Mouse (Mus musculus) hindbrain, embryonic 15.5 days (tissue): ENCODE results near the gene Gramd4. TPM values are rescaled to one million over a fixed set of nuclear protein-coding genes. Genes with fewer than 3 reads are reported as not detected.
"Not testable (repeated sequence)": the region's sequence is repeated elsewhere in the genome, so short reads cannot be mapped to it uniquely, and the experiment has no call there.

Experiments used
- ATAC-seq: fragments of 200-750 bp; cut with Nextera tagmentation; 2 replicates; pipeline ENCODE4 v1.8.0; 2017; ENCODE audit warnings: low read depth, moderate number of reproducible peaks, moderate TSS enrichment; ENCODE audit not compliant: low FRiP score
- H3K27ac ChIP-seq: fragments of 300-500 bp; sonication (generic); replicated peaks from 2 replicates; pipeline ENCODE4 v1.5.1; 2015; ENCODE audit warnings: mild to moderate bottlenecking, inconsistent platforms
- H3K27me3 ChIP-seq: fragments of 300-500 bp; sonication (generic); 2 replicates; pipeline ENCODE4 v1.6.1; 2015; ENCODE audit warnings: control low read depth, inconsistent platforms
- H3K36me3 ChIP-seq: fragments of 300-500 bp; sonication (generic); 2 replicates; pipeline ENCODE4 v1.6.1; 2015; ENCODE audit warnings: control low read depth, inconsistent platforms
- H3K4me1 ChIP-seq: fragments of 300-500 bp; sonication (generic); replicated peaks from 2 replicates; pipeline ENCODE4 v1.6.1; 2015; ENCODE audit warnings: control low read depth, inconsistent platforms
- H3K4me2 ChIP-seq: fragments of 300-500 bp; sonication (generic); 2 replicates; pipeline ENCODE4 v1.6.1; 2015; ENCODE audit warnings: moderate library complexity, mild to moderate bottlenecking, inconsistent platforms
- H3K4me3 ChIP-seq: fragments of 300-500 bp; sonication (generic); 2 replicates; pipeline ENCODE4 v1.5.1; 2015; ENCODE audit warnings: mild to moderate bottlenecking, inconsistent platforms
- H3K9ac ChIP-seq: fragments of 300-500 bp; sonication (generic); 2 replicates; pipeline ENCODE4 v1.6.1; 2015; ENCODE audit warnings: inconsistent platforms
- H3K9me3 ChIP-seq: fragments of 300-500 bp; sonication (generic); 2 replicates; pipeline ENCODE4 v1.6.1; 2016; ENCODE audit warnings: control low read depth, inconsistent platforms
- WGBS: fragments of 180-500 bp; shearing (Covaris S2); methylation state at CpG from one replicate; pipeline ENCODE4 v1.1.7; 2015; 5-methylcytosine and 5-hydroxymethylcytosine counted together
- polyA plus RNA-seq: library from polyadenylated mRNA; unstranded; fragments of >200 nt; fragmentation: Nextera tagmentation; extraction: Ambion mirVana; gene quantifications from 2 replicates; pipeline ENCODE4 v1.2.1, GENCODE M21; 2015

Gramd4 gene
- polyA plus RNA-seq, 1 experiment from 2014 or later = 33.4 TPM

GRCm38 (mm10) chr15:86053890-86054536, 3.5 kb upstream of the Gramd4 start:
- 0 out of 2 replicates have a peak, but pooled peaks have one; percentile 24 for ATAC-seq
- H3K9me3 ChIP-seq = no peaks in the 10 kb centered on the region
- no peak overlapping the region for H3K4me2 ChIP-seq
- no peak overlapping the region for H3K27ac ChIP-seq
- no peaks in the 10 kb centered on the region for H3K36me3 ChIP-seq
- H3K4me3 ChIP-seq = no peak overlapping the region
- no peak overlapping the region for H3K9ac ChIP-seq
- H3K4me1 ChIP-seq = peaks cover 12% of the 10 kb centered on the region
- 42% methylated on average over 2 of the region's 2 CpGs for WGBS
- no peaks in the 10 kb centered on the region for H3K27me3 ChIP-seq

- H3K27ac ChIP-seq, H3K9ac ChIP-seq, ATAC-seq, H3K4me2 ChIP-seq, H3K4me3 ChIP-seq, H3K36me3 ChIP-seq, H3K27me3 ChIP-seq, H3K9me3 ChIP-seq: not testable (repeated sequence)
- 78% methylated on average over 3 of the region's 3 CpGs for WGBS
- peaks cover 18% of the 10 kb centered on the region for H3K4me1 ChIP-seq
Measured at GRCm38 (mm10) chr15:86054861-86055260, 2.6 kb upstream of the Gramd4 start.

DNA sequence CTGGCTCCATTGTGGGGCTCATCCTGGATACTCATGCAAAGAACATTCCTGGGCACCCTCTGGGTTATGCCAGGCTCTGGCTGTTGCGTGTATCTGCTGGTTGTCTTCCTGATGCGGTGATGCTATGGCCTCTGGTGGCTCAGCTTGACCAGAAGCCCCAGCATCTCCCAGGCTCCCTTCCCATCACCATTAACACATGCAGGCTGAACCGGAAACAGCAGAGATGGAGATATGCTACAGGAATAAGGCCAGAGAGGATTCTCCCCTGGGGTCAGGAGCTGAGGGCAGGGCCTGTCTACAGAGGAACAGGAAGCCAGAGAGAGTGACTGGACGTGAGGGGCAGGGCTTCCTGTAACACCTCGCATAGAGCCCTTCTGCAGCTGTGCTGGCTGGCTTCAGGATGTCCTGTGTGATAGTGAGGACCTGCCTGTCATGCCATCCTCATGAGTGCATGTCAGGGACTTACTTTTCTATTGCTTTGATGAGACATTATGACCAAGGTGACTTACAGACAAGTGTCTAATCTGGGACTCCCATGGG, 1.2 kb upstream of the Gramd4 start:
- H3K9ac ChIP-seq = no peak overlapping the region
- WGBS = 92% methylated on average over 5 of the region's 5 CpGs
- ATAC-seq = no peak
- no peak overlapping the region for H3K4me3 ChIP-seq
- no peaks in the 10 kb centered on the region for H3K27me3 ChIP-seq
- H3K4me2 ChIP-seq = no peak overlapping the region
- no peak overlapping the region for H3K27ac ChIP-seq
- no peaks in the 10 kb centered on the region for H3K9me3 ChIP-seq
- H3K4me1 ChIP-seq = peaks cover 32% of the 10 kb centered on the region
- H3K36me3 ChIP-seq = no peaks in the 10 kb centered on the region

DNA sequence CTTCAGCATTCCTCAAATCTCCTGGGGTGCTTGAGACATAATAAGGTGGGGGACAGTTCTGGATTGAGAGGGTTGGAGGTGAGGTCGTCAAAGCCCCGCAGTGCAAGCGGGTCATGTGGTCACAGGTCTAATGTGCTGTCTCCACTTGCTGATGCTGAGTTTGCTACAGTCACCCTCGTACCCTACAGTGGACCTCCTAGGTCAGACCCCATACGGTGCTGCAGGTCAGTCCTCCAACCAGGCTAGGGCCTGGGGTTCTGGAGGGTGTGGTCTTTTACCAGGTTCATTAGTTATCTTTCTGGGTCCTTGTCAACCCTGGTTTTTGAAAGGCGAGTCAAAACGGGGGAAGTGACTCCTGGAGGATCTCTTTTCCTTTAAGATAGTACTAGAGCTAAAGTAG, 413 bp downstream of the Gramd4 start:
- peaks cover 48% of the 10 kb centered on the region for H3K4me1 ChIP-seq
- H3K36me3 ChIP-seq = no peaks in the 10 kb centered on the region
- H3K27ac ChIP-seq = peak overlapping the region; percentile 98
- H3K4me3 ChIP-seq = peak overlapping the region; percentile 93
- no peaks in the 10 kb centered on the region for H3K27me3 ChIP-seq
- H3K9ac ChIP-seq = peak overlapping the region; percentile 100
- peak overlapping the region; percentile 83 for H3K4me2 ChIP-seq
- ATAC-seq = peak; percentile 25; the same call in 1 of the 2 replicates
- 3% methylated on average over 7 of the region's 7 CpGs for WGBS
- H3K9me3 ChIP-seq = no peaks in the 10 kb centered on the region

- under 1% methylated on average over 37 of the region's 70 CpGs for WGBS
- peak overlapping the region; percentile 93 for H3K4me3 ChIP-seq
- ATAC-seq = peak; percentile 84
Measured at GRCm38 (mm10) chr15:86058394-86058915, 960 bp downstream of the Gramd4 start.

DNA sequence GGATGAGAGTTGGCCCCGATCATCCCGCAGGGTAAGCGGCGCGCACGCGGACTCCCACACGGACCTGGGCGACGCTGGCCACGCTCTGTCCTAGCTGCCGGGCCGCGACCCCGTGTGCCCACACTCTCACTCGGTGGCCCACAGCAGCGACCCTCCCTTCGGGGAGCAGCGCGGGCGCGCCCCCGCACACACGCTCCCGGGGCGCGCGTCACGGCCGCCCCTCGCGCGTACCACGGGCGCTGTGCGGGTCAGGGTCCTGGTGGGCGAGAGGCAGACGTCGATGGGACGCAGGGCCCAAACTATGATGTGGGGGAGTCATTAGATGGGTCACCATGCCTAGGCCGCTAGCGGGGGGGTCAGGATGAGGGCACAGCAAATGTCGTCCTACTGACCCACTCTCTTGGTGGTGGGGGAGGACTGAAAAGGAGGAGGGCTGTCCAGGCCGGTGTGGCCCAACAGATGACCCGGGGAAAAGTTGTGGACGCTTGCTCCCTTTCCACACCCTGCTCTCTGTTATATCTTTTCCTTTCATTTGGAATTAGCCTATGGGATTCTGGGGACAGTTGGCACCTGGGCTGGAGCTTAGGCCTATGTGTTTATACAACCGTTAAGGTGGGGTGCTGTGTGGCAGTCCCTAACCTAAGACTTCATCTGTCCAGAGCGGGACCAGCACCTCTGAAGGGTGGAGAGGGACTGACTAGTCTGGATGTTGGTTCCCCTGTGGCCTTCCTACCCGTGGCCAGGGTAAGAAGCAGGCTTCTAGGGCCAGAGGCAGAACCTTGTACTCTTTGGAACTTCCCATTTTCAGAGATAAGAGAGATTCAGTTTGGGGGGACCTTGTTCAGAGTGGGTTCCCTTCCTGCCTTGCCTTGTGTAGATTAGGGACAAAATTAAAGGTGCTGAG, 1.7 kb downstream of the Gramd4 start:
- H3K36me3 ChIP-seq = no peaks in the 10 kb centered on the region
- H3K9ac ChIP-seq = peak overlapping the region; percentile 100
- H3K4me3 ChIP-seq = peak overlapping the region; percentile 93
- no peaks in the 10 kb centered on the region for H3K9me3 ChIP-seq
- 1% methylated on average over 45 of the region's 49 CpGs for WGBS
- peak; percentile 70 for ATAC-seq
- no peaks in the 10 kb centered on the region for H3K27me3 ChIP-seq
- H3K4me2 ChIP-seq = peak overlapping the region; percentile 83
- H3K4me1 ChIP-seq = peaks cover 56% of the 10 kb centered on the region
- H3K27ac ChIP-seq = peak overlapping the region; percentile 98

More at GRCm38 (mm10) chr15:86058394-86058915, 960 bp downstream of the Gramd4 start:
- peak overlapping the region; percentile 98 for H3K27ac ChIP-seq
- no peaks in the 10 kb centered on the region for H3K27me3 ChIP-seq
- peak overlapping the region; percentile 83 for H3K4me2 ChIP-seq
- H3K9me3 ChIP-seq = no peaks in the 10 kb centered on the region
- no peaks in the 10 kb centered on the region for H3K36me3 ChIP-seq
- H3K9ac ChIP-seq = peak overlapping the region; percentile 100
- peaks cover 54% of the 10 kb centered on the region for H3K4me1 ChIP-seq

- H3K4me1 ChIP-seq = peaks cover 56% of the 10 kb centered on the region
- peak overlapping the region; percentile 83 for H3K4me2 ChIP-seq
- H3K4me3 ChIP-seq = peak overlapping the region; percentile 93
- H3K27ac ChIP-seq = 0 out of 2 replicates have a peak overlapping the region, but pooled peaks have one; percentile 98
- H3K9me3 ChIP-seq = no peaks in the 10 kb centered on the region
- no peaks in the 10 kb centered on the region for H3K36me3 ChIP-seq
- H3K27me3 ChIP-seq = no peaks in the 10 kb centered on the region
- H3K9ac ChIP-seq = peak overlapping the region; percentile 100
- WGBS = 76% methylated on average over 7 of the region's 7 CpGs
- no peak for ATAC-seq
Measured at GRCm38 (mm10) chr15:86059835-86060380, 2.4 kb downstream of the Gramd4 start.

GRCm38 (mm10) chr15:86060581-86060980, 3.1 kb downstream of the Gramd4 start:
- ATAC-seq = no peak
- Histone ChIP-seq H3K4me1 (peaks cover 56% of the 10 kb centered on the region), H3K27me3 (no peaks in the 10 kb centered on the region), H3K4me3 (peak overlapping the region; percentile 93), H3K27ac (0 out of 2 replicates have a peak overlapping the region, but pooled peaks have one; percentile 20), H3K4me2 (peak overlapping the region; percentile 83), H3K9me3 (no peaks in the 10 kb centered on the region), H3K36me3 (no peaks in the 10 kb centered on the region), H3K9ac (peak overlapping the region; percentile 100)
- WGBS = 64% methylated on average over 12 of the region's 12 CpGs

DNA sequence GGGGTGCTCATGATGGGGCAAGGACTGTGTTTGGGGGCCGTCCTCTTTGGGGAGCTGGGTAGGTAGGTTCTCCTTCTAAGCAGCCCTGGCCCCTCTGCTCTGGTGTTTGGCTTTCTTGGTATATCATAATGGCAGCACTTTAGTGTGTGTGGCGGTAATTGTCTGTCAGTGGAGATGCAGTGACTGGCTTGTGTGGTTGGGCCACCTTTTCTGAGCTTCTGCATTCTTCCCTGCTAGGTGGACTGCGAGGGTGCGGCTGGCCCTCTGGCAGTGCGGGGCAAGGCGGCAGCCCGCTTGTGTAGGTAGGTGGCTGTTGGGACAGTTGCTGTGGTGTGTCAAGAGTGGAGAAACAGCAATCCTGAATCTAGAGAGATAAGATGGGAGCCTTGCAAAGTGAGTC, 3.7 kb downstream of the Gramd4 start:
- Histone ChIP-seq H3K4me1 (peaks cover 56% of the 10 kb centered on the region), H3K4me3 (peak overlapping the region; percentile 93), H3K9ac (0 out of 2 replicates have a peak overlapping the region, but pooled peaks have one; percentile 9), H3K27me3 (no peaks in the 10 kb centered on the region), H3K27ac (no peak overlapping the region), H3K9me3 (no peaks in the 10 kb centered on the region), H3K4me2 (peak overlapping the region; percentile 83), H3K36me3 (no peaks in the 10 kb centered on the region)
- ATAC-seq = no peak
- WGBS = 88% methylated on average over 7 of the region's 7 CpGs

- H3K9ac ChIP-seq = no peak overlapping the region
- H3K4me2 ChIP-seq = peak overlapping the region; percentile 83
- peaks cover 58% of the 10 kb centered on the region for H3K4me1 ChIP-seq
- no peak for ATAC-seq
- H3K9me3 ChIP-seq = no peaks in the 10 kb centered on the region
- H3K27me3 ChIP-seq = no peaks in the 10 kb centered on the region
- no peak overlapping the region for H3K4me3 ChIP-seq
- WGBS = 52% methylated on average over 6 of the region's 6 CpGs
- no peak overlapping the region for H3K27ac ChIP-seq
- no peaks in the 10 kb centered on the region for H3K36me3 ChIP-seq
Measured at GRCm38 (mm10) chr15:86061848-86062481, 4.5 kb downstream of the Gramd4 start.

GRCm38 (mm10) chr15:86064191-86064849, 6.8 kb downstream of the Gramd4 start:
- no peak for ATAC-seq
- Histone ChIP-seq H3K36me3 (no peaks in the 10 kb centered on the region), H3K4me2 (no peak overlapping the region), H3K27ac (no peak overlapping the region), H3K4me1 (peaks cover 68% of the 10 kb centered on the region), H3K4me3 (no peak overlapping the region), H3K9ac (no peak overlapping the region), H3K27me3 (no peaks in the 10 kb centered on the region), H3K9me3 (no peaks in the 10 kb centered on the region)
- 83% methylated on average over 8 of the region's 8 CpGs for WGBS
